Mouse (Mus musculus) bone marrow macrophage, adult 2 months (primary cell): ENCODE measurements around the gene Cdt1. TPM values are rescaled to one million over a fixed set of nuclear protein-coding genes. Genes with fewer than 3 reads are reported as not detected.
A peak's percentile ranks its signal among the peaks of the same experiment; 100 is the strongest.

ENCODE experiments used
- H3K27ac ChIP-seq: 2 replicates; pipeline ENCODE4 v1.5.1; 2012; ENCODE audit warnings: low read depth, low read length; ENCODE audit not compliant: insufficient read depth
- H3K4me1 ChIP-seq: 2 replicates; pipeline ENCODE4 v1.6.1; 2012; ENCODE audit warnings: low read length; ENCODE audit not compliant: control insufficient read depth, insufficient read depth
- H3K4me3 ChIP-seq: 2 replicates; pipeline ENCODE4 v1.5.1; 2012; ENCODE audit warnings: mild to moderate bottlenecking, low read length, moderate library complexity; ENCODE audit not compliant: insufficient read depth
- CTCF ChIP-seq: IDR thresholded peaks from 2 replicates; pipeline ENCODE4 v1.5.1; 2012; ENCODE audit warnings: low read depth, mild to moderate bottlenecking, low read length, moderate library complexity
- POLR2A ChIP-seq: IDR thresholded peaks from 2 replicates; pipeline ENCODE4 v1.6.1; 2012; ENCODE audit warnings: mild to moderate bottlenecking, low read depth, low read length, borderline replicate concordance
- polyA plus RNA-seq: library from polyadenylated mRNA; stranded (reverse); fragments of >200 nt; gene quantifications from 2 replicates; pipeline ENCODE4 v1.2.4, GENCODE M21; 2012; ENCODE audit not compliant: missing spikeins, insufficient read depth, insufficient read length

Gene Cdt1
- 18.5 and 22.9 TPM in 2 replicates for polyA plus RNA-seq

DNA sequence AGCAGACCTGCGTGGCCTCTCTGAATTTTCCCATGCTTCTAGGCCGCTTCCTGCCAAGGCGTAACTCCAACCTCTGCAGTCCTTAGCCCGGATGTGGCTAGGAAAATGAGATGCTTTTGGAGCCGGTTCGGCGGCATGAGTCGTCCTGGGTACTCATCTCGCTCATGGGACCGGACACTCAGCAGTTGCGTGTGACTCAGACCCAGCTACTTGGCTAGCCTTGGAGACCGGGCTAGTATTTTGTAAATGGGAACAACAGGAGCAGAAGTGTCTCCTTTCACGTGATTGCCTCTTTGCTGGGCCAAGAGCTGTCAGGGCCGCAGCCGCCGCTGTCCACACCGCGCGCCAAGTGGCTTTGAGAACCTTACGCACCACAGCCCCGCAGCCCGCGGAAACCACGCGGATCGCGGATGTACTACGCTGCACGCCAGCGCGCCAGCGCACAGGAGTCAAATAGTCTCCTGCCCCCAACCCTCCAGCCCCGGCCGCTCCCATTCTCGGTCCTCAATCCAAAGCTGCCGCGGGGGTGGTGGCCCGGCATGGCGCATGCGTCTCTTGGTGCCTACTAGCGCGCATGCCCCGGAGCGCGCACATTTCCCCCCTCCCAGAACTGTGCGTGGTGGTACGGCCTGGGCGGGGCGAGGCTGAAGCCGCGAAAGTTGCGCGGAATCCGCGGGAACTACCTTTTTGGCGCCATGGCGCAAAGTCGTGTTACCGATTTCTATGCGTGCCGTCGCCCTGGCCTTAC, at the start of gene Cdt1:
Gene Cdt1 (plus strand): TSS at position 655 of the 748 bp plus-strand sequence.
- Histone ChIP-seq H3K27ac (peak within 1 kb of the TSS; percentile 91), H3K4me1 (peaks cover 32% of the 10 kb centered on the region), H3K4me3 (peak within 1 kb of the TSS; percentile 70)
- TF ChIP-seq POLR2A (0 out of 2 replicates have a peak, but pooled peaks have one; percentile 34), CTCF (no peak)

GRCm38 (mm10) chr8:122520611-122521010, 47.2 kb upstream of the Cdt1 start:
- TF ChIP-seq POLR2A: no peak
- TF ChIP-seq CTCF: no peak
- Histone ChIP-seq H3K4me3 (no peak overlapping the region), H3K27ac (no peak overlapping the region), H3K4me1 (peaks cover 42% of the 10 kb centered on the region)

DNA sequence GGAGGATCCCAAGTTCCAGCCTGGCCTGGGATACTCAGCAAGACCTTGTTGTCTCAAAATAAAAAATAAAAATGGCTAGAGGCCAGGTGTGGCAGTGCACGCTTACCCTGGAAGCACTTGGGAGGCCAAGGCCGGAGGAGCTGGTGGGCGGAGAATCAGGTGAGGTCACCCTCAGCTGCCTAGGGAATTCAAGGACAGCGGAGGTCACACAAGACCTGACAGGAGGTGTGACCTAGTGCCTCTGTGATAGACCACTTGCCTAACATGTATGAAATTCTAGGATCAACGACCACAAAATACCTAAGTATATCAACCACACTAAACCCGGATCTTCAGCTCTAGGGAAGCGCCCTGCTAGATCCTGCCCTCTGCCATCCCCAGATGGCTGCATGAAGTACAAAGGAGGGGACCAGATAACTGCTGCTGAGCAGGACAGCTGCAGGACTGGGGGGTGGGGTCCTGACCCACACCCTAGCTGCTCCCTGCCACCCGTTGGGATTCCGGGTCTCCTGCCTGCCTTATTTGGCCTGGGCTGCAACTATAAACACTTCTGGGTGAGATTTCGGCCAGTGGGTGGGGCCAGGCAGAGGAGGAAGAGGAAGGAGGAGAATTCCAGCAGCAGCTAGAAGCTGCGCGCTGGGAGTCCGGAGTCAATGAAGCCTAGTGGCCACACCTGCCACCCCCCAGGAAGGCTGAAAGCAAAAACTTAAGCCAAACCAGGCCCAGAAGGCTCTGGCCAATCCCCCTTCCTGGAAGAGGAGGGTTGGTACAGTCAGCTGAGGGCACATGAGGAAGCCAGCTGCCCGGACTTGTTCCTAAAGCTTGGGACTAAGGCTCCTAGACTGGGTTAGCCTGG, 44.8 kb upstream of the Cdt1 start:
- H3K4me3 ChIP-seq: no peak overlapping the region
- no peak for TF ChIP-seq CTCF
- no peak for TF ChIP-seq POLR2A
- H3K27ac ChIP-seq: peak overlapping the region; percentile 85
- peaks cover 32% of the 10 kb centered on the region for H3K4me1 ChIP-seq

DNA sequence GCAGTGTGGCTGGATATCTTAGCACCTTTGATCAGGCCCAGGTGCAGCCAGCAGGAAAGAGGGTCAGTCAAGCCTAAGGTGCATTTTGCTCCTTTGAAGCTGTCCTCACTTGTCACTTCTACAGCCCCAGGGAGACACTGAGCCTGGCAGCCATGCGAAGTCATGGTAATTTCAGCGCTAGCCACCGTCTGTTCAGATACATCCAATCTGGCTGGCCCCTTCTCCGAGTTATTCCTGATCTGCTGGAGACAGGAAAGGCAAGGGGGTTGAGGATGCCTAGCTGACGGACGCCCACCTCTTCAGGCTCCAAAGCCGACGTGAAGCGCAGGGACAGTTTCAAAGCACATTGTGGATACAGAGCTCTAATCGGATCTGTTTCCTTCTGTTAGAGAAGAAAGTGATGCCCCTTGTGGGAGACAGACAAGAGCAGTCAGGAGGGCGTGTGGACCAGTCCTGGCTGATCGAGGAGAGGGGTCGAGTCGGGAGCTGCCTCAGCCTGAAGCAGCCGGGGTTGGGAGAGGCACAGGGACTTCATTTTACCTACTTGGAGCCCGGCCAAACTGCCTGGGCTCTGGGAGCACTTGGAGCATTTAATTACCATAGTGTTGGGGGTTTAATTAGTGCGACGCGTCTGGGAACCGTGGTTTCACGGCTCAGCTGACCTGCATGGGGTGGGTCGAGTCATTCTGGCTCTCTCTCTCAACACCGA, 44.0 kb upstream of the Cdt1 start:
- peaks cover 26% of the 10 kb centered on the region for H3K4me1 ChIP-seq
- peak overlapping the region; percentile 85 for H3K27ac ChIP-seq
- TF ChIP-seq POLR2A (no peak), CTCF (no peak)
- H3K4me3 ChIP-seq: no peak overlapping the region

DNA sequence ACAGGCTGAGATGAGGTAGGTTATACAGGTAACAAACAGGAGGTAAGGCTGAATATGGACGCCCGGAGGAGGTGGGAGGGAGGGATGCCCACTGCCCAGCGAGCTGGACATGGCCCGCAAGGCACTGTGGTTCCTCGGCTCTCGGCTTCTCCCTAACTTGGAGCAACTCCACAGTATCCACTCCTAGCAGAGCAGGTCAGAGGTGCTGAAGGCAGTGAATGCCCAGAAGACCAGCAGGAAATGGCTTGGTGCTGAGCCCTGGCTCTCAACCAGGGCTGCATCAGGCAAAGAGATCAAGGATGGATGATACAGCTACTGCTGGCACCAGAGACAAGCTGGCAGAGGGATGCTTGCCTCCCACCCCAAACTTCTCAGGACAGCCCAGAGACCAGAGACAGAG, 43.3 kb upstream of the Cdt1 start:
- Histone ChIP-seq H3K4me3 (no peak overlapping the region), H3K27ac (peak overlapping the region; percentile 85; the same call in 1 of the 2 replicates), H3K4me1 (peaks cover 23% of the 10 kb centered on the region)
- TF ChIP-seq POLR2A (no peak), CTCF (no peak)

GRCm38 (mm10) chr8:122525004-122525403, 42.8 kb upstream of the Cdt1 start:
- Histone ChIP-seq H3K27ac (no peak overlapping the region), H3K4me3 (no peak overlapping the region), H3K4me1 (peaks cover 23% of the 10 kb centered on the region)
- TF ChIP-seq POLR2A: no peak

- Histone ChIP-seq H3K4me1 (peaks cover 23% of the 10 kb centered on the region), H3K4me3 (no peak overlapping the region), H3K27ac (no peak overlapping the region)
- TF ChIP-seq POLR2A (no peak), CTCF (no peak)
Observed at GRCm38 (mm10) chr8:122526084-122526483, 41.7 kb upstream of the Cdt1 start.

- peaks cover 26% of the 10 kb centered on the region for H3K4me1 ChIP-seq
- H3K4me3 ChIP-seq: no peak overlapping the region
- no peak overlapping the region for H3K27ac ChIP-seq
- TF ChIP-seq CTCF: no peak
- TF ChIP-seq POLR2A: no peak
Observed at GRCm38 (mm10) chr8:122526526-122527170, 41.2 kb upstream of the Cdt1 start.

DNA sequence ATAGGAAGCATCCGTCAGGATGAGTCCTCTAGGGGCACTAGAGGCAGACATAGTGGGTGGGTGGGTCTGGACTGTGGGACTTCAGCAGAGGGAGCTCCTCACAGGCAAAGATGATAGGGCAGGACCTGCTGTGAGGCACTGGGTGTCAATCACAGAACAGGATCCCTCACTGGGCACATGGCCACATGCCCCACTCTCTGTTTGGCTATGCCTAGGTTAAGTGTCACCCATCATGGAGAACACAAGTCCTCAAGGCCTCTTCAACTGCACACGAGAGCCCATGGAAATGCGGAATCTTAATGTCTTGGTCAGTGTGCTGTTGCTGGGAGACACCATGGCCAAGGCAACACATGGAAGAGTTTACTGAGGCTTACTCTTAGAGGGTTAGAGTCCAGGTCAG, 39.9 kb upstream of the Cdt1 start:
- Histone ChIP-seq H3K4me3 (no peak overlapping the region), H3K4me1 (peaks cover 21% of the 10 kb centered on the region), H3K27ac (no peak overlapping the region)
- no peak for TF ChIP-seq CTCF
- TF ChIP-seq POLR2A: no peak
